10 mouse cellular contexts compared by ENCODE assay signal in genomic region chr8:117410391-117410790, GRCm38 (mm10).
DNase-seq lines count a peak whose midpoint lies in the region; ATAC-seq and TF ChIP-seq lines count a peak whose summit lies in the region.
"Had no signal": no experiment of that assay in that cellular context is flagged by ENCODE, and none has a peak within 500 bp of the region (broad histone marks: within the 10 kb centered on the region; RNA-seq: fewer than 3 reads in every experiment).

No protein-coding gene starts in this region.

- H3K27ac ChIP-seq in liver, adult 2 months (replicated peaks; ENCODE audit: insufficient read depth, low read depth, low read length): no peak overlapping the region
- no peak overlapping the region for H3K27ac ChIP-seq in liver, postnatal 0 days (ENCODE audit: low read depth)
- peak overlapping the region; percentile 59 for H3K27ac ChIP-seq in heart, embryonic 10.5 days
- H3K27ac ChIP-seq in kidney, postnatal 0 days: peak overlapping the region; percentile 39; the same call in 1 of the 2 replicates
- peak overlapping the region; percentile 32; the same call in 1 of the 2 replicates for H3K27ac ChIP-seq in stomach, embryonic 16.5 days (ENCODE audit: low read length)
- no peak overlapping the region for H3K27ac ChIP-seq in midbrain, embryonic 10.5 days (replicated peaks)
- H3K27ac ChIP-seq: liver, embryonic 15.5 days had no signal

- no peak for TF ChIP-seq POLR2A in liver, adult 2 months (IDR thresholded peaks at IDR 0.05; ENCODE audit: extremely low read depth, insufficient read depth, low read length)

- peaks cover 13% of the 10 kb centered on the region; the same call in 1 of the 2 replicates for H3K79me2 ChIP-seq in liver, adult 2 months (ENCODE audit: control insufficient read depth, insufficient read depth, low read length)

- no peaks in the 10 kb centered on the region for H3K4me1 ChIP-seq in liver, adult 2 months (ENCODE audit: control insufficient read depth, insufficient read depth, low read length)
- no peaks in the 10 kb centered on the region for H3K4me1 ChIP-seq in liver, postnatal 0 days (ENCODE audit: insufficient read depth)
- H3K4me1 ChIP-seq in heart, embryonic 10.5 days: peaks cover 54% of the 10 kb centered on the region
- peaks cover 23% of the 10 kb centered on the region for H3K4me1 ChIP-seq in kidney, postnatal 0 days (replicated peaks; ENCODE audit: insufficient read depth, low read length)
- H3K4me1 ChIP-seq in stomach, embryonic 16.5 days (ENCODE audit: control insufficient read depth, insufficient read depth, low read length): peaks cover 19% of the 10 kb centered on the region
- peaks cover 12% of the 10 kb centered on the region for H3K4me1 ChIP-seq in midbrain, embryonic 10.5 days
- H3K4me1 ChIP-seq: liver, embryonic 15.5 days had no signal

- H3K36me3 ChIP-seq in liver, adult 2 months (ENCODE audit: control insufficient read depth, insufficient read depth, low read length): no peaks in the 10 kb centered on the region
- H3K36me3 ChIP-seq in liver, postnatal 0 days (replicated peaks; ENCODE audit: insufficient read depth, low read length): peaks cover 18% of the 10 kb centered on the region
- no peaks in the 10 kb centered on the region for H3K36me3 ChIP-seq in heart, embryonic 10.5 days
- no peaks in the 10 kb centered on the region for H3K36me3 ChIP-seq in kidney, postnatal 0 days (ENCODE audit: insufficient read depth, low read length)
- no peaks in the 10 kb centered on the region for H3K36me3 ChIP-seq in stomach, embryonic 16.5 days (ENCODE audit: control insufficient read depth, insufficient read depth, low read length)
- peaks cover 13% of the 10 kb centered on the region; the same call in 1 of the 2 replicates for H3K36me3 ChIP-seq in midbrain, embryonic 10.5 days

- no peak for TF ChIP-seq CTCF in liver, adult 2 months (IDR thresholded peaks at IDR 0.05; ENCODE audit: low read depth, low read length)
- no peak for TF ChIP-seq CTCF in liver, postnatal 0 days (IDR thresholded peaks at IDR 0.05; ENCODE audit: low read depth)
- TF ChIP-seq CTCF in kidney, postnatal 0 days (IDR thresholded peaks at IDR 0.05; ENCODE audit: low read depth): no peak

- no peaks in the 10 kb centered on the region for H3K9me3 ChIP-seq in liver, postnatal 0 days (ENCODE audit: low read length)
- H3K9me3 ChIP-seq in heart, embryonic 10.5 days: no peaks in the 10 kb centered on the region
- H3K9me3 ChIP-seq in kidney, postnatal 0 days (replicated peaks; ENCODE audit: low read length): no peaks in the 10 kb centered on the region
- H3K9me3 ChIP-seq in stomach, embryonic 16.5 days (replicated peaks; ENCODE audit: control insufficient read depth, low read length): no peaks in the 10 kb centered on the region
- no peaks in the 10 kb centered on the region for H3K9me3 ChIP-seq in midbrain, embryonic 10.5 days (replicated peaks)
- H3K9me3 ChIP-seq: liver, embryonic 15.5 days had no signal

- no peak for TF ChIP-seq EP300 in liver, postnatal 0 days (IDR thresholded peaks at IDR 0.05; ENCODE audit: low read depth)

- no peaks in the 10 kb centered on the region for H3K27me3 ChIP-seq in liver, adult 2 months (ENCODE audit: control insufficient read depth, insufficient read depth, low read length)
- no peaks in the 10 kb centered on the region for H3K27me3 ChIP-seq in liver, postnatal 0 days (ENCODE audit: insufficient read depth, low read length)
- no peaks in the 10 kb centered on the region for H3K27me3 ChIP-seq in heart, embryonic 10.5 days (ENCODE audit: insufficient read depth, poor library complexity, severe bottlenecking)
- no peaks in the 10 kb centered on the region for H3K27me3 ChIP-seq in kidney, postnatal 0 days (ENCODE audit: insufficient read depth, low read length)
- no peaks in the 10 kb centered on the region for H3K27me3 ChIP-seq in stomach, embryonic 16.5 days (ENCODE audit: control insufficient read depth, insufficient read depth, low read length)
- H3K27me3 ChIP-seq in midbrain, embryonic 10.5 days (ENCODE audit: low read depth, poor library complexity, severe bottlenecking): no peaks in the 10 kb centered on the region
- H3K27me3 ChIP-seq: liver, embryonic 15.5 days had no signal

- no peak overlapping the region for H3K9ac ChIP-seq in liver, adult 2 months (ENCODE audit: low read depth, low read length)
- no peak overlapping the region for H3K9ac ChIP-seq in liver, postnatal 0 days (replicated peaks)
- H3K9ac ChIP-seq in kidney, postnatal 0 days (ENCODE audit: low read depth, low read length): peak overlapping the region; percentile 28; the same call in 1 of the 2 replicates
- no peak overlapping the region for H3K9ac ChIP-seq in stomach, embryonic 16.5 days (ENCODE audit: low read length)
- H3K9ac ChIP-seq: liver, embryonic 15.5 days had no signal

- ATAC-seq in liver, postnatal 0 days: no peak
- no peak for ATAC-seq in kidney, postnatal 0 days (replicated peaks; ENCODE audit: low FRiP score, low read depth)
- ATAC-seq in stomach, embryonic 16.5 days (ENCODE audit: insufficient read depth, low FRiP score): peak; percentile 49

- no peak overlapping the region for H3K4me3 ChIP-seq in liver, adult 2 months (ENCODE audit: insufficient read depth, low read depth, low read length)
- no peak overlapping the region for H3K4me3 ChIP-seq in liver, postnatal 0 days (ENCODE audit: low read depth, low read length)
- H3K4me3 ChIP-seq in heart, embryonic 10.5 days: no peak overlapping the region
- H3K4me3 ChIP-seq in kidney, postnatal 0 days (replicated peaks; ENCODE audit: low read depth, low read length): no peak overlapping the region
- H3K4me3 ChIP-seq in stomach, embryonic 16.5 days (replicated peaks; ENCODE audit: low read length): no peak overlapping the region
- no peak overlapping the region for H3K4me3 ChIP-seq in midbrain, embryonic 10.5 days
- H3K4me3 ChIP-seq: liver, embryonic 15.5 days had no signal

- 49% methylated on average over 10 of the region's 10 CpGs for WGBS in liver, adult 2 months
- WGBS in liver, postnatal 0 days (ENCODE audit: insufficient replicate concordance): 73% methylated on average over 10 of the region's 10 CpGs
- WGBS in heart, embryonic 10.5 days: 60% methylated on average over 10 of the region's 10 CpGs
- 43% methylated on average over 10 of the region's 10 CpGs for WGBS in kidney, postnatal 0 days
- 42% methylated on average over 10 of the region's 10 CpGs for WGBS in stomach, embryonic 16.5 days
- 80% methylated on average over 10 of the region's 10 CpGs for WGBS in midbrain, embryonic 10.5 days

- DNase-seq in liver, adult 2 months (ENCODE audit: extremely low read depth, low read depth, low spot score): peak; percentile 24
- DNase-seq in liver, postnatal 0 days: no peak
- DNase-seq in heart, embryonic 10.5 days (ENCODE audit: low spot score): no peak
- DNase-seq in kidney, postnatal 0 days (ENCODE audit: low spot score): peak; percentile 57
- no peak for DNase-seq in midbrain, embryonic 10.5 days (ENCODE audit: low spot score)
- DNase-seq in cerebellum, adult 9-11 months: no peak
- no peak for DNase-seq in thymus, postnatal 10 days (ENCODE audit: low spot score in 2 of 2)
- DNase-seq: cerebellum, adult 9-10 months had no signal

- no peak overlapping the region for H3K4me2 ChIP-seq in liver, postnatal 0 days (ENCODE audit: low read depth, low read length)
- H3K4me2 ChIP-seq in kidney, postnatal 0 days (ENCODE audit: low read length): peak overlapping the region; percentile 35; the same call in 1 of the 2 replicates
- H3K4me2 ChIP-seq in stomach, embryonic 16.5 days (ENCODE audit: low read depth, low read length): peak overlapping the region; percentile 11; the same call in 1 of the 2 replicates
- H3K4me2 ChIP-seq: liver, embryonic 15.5 days had no signal

Comparison
In these comparisons a context has a peak if more than half of its experiments do, and no peak if none do; other contexts are left out.
1. DNase-seq: peak in liver, adult 2 months (single experiment) and kidney, postnatal 0 days (single experiment); none in liver, postnatal 0 days (single experiment), heart, embryonic 10.5 days (single experiment), midbrain, embryonic 10.5 days (single experiment), cerebellum, adult 9-11 months (single experiment) and thymus, postnatal 10 days (0 of 2).
2. H3K27ac ChIP-seq: peak in heart, embryonic 10.5 days (single experiment), kidney, postnatal 0 days (single experiment) and stomach, embryonic 16.5 days (single experiment); none in liver, adult 2 months (single experiment), liver, postnatal 0 days (single experiment) and midbrain, embryonic 10.5 days (single experiment).